Mouse (Mus musculus) lung, postnatal 0 days (tissue): Measurements from ENCODE around the gene Ddit4l.

Experiments
- CTCF ChIP-seq: IDR thresholded peaks from 2 replicates; pipeline ENCODE4 v1.5.1; 2016; ENCODE audit warnings: antibody characterized with exemption, mild to moderate bottlenecking
- EP300 ChIP-seq: IDR thresholded peaks from 2 replicates; pipeline ENCODE4 v1.6.1; 2016; ENCODE audit warnings: antibody characterized with exemption, mild to moderate bottlenecking, control low read depth

- no peak for TF ChIP-seq EP300
- TF ChIP-seq CTCF: no peak
Measured at GRCm38 (mm10) chr3:137641238-137641637, 19.8 kb downstream of the Ddit4l start.
